Mouse (Mus musculus): ENCODE data around the gene Gm21830. TPM values are rescaled to one million over a fixed set of nuclear protein-coding genes. Genes with fewer than 3 reads are reported as not detected.

Gm21830 gene
- polyA plus RNA-seq (2012; ENCODE audit: low replicate concordance): not detected in 2 replicates

GRCm38 (mm10) chr2:67413425-67413824, at the start of gene Gm21830:
Gene Gm21830 (plus strand): TSS chr2:67413725.

GRCm38 (mm10) chr2:67433081-67433480, 19.6 kb downstream of the Gm21830 start, which contains the start of gene Gm26727:
Gene Gm26727 (minus strand): TSS chr2:67433181.

GRCm38 (mm10) chr2:67445780-67446179, 32.3 kb downstream of the Gm21830 start, which contains the start of gene Xirp2:
Gene Xirp2 (plus strand): TSS chr2:67446002.

Other genes with a start within 250 kb of the Gm21830 start
- gene Gm26727, start 19.5 kb downstream of the Gm21830 start, polyA plus RNA-seq (2012; ENCODE audit: low replicate concordance): not detected in 2 replicates
- not detected in 2 replicates for gene Xirp2, start 32.3 kb downstream of the Gm21830 start, polyA plus RNA-seq (2012; ENCODE audit: low replicate concordance)
- gene B3galt1, start 152.1 kb downstream of the Gm21830 start, polyA plus RNA-seq (2012; ENCODE audit: low replicate concordance): not detected in 2 replicates

Measured in leukemia stem cell, adult 10-12 weeks (primary cell).